Mouse (Mus musculus) hindbrain, embryonic 14.5 days (tissue): ENCODE data around the gene H2-M10.3. TPM values are rescaled to one million over a fixed set of nuclear protein-coding genes. Genes with fewer than 3 reads are reported as not detected.
A peak's percentile ranks its signal among the peaks of the same experiment; 100 is the strongest.

Experiments used
- ATAC-seq: fragments of 200-750 bp; cut with Nextera tagmentation; 2 replicates; pipeline ENCODE4 v1.8.0; 2017; ENCODE audit warnings: moderate number of reproducible peaks, mild to moderate bottlenecking, moderate TSS enrichment, moderate library complexity; ENCODE audit not compliant: low FRiP score
- DNase-seq: peaks from one replicate; pipeline ENCODE4 v3.0.0-alpha.2; 2015; ENCODE audit warnings: low spot score
- H3K27ac ChIP-seq: fragments of 300-500 bp; sonication (generic); 2 replicates; pipeline ENCODE4 v1.5.1; 2014; ENCODE audit warnings: mild to moderate bottlenecking, moderate library complexity
- H3K27me3 ChIP-seq: fragments of 300-500 bp; sonication (generic); 2 replicates; pipeline ENCODE4 v1.6.1; 2014; ENCODE audit warnings: mild to moderate bottlenecking, low read length, mixed read lengths; ENCODE audit not compliant: control insufficient read depth, insufficient read depth
- H3K36me3 ChIP-seq: fragments of 300-500 bp; sonication (generic); replicated peaks from 2 replicates; pipeline ENCODE4 v1.6.1; 2014; ENCODE audit not compliant: control insufficient read depth, insufficient read depth
- H3K4me1 ChIP-seq: fragments of 300-500 bp; sonication (generic); replicated peaks from 2 replicates; pipeline ENCODE4 v1.6.1; 2014; ENCODE audit warnings: antibody characterized with exemption, low read length, mixed read lengths; ENCODE audit not compliant: control insufficient read depth, insufficient read depth
- H3K4me2 ChIP-seq: fragments of 300-500 bp; sonication (generic); replicated peaks from 2 replicates; pipeline ENCODE4 v1.6.1; 2014; ENCODE audit warnings: mild to moderate bottlenecking, moderate library complexity
- H3K4me3 ChIP-seq: fragments of 300-500 bp; sonication (generic); replicated peaks from 2 replicates; pipeline ENCODE4 v1.5.1; 2014; ENCODE audit warnings: mild to moderate bottlenecking, low read length
- H3K9ac ChIP-seq: fragments of 300-500 bp; sonication (generic); 2 replicates; pipeline ENCODE4 v1.6.1; 2014
- H3K9me3 ChIP-seq: fragments of 300-500 bp; sonication (generic); 2 replicates; pipeline ENCODE4 v1.6.1; 2016; ENCODE audit warnings: low read length; ENCODE audit not compliant: control insufficient read depth
- WGBS: fragments of 180-500 bp; shearing (Covaris S2); extraction: QIAGEN DNeasy Blood & Tissue Kit; methylation state at CpG from one replicate; pipeline ENCODE4 v1.1.7; 2014; 5-methylcytosine and 5-hydroxymethylcytosine counted together
- polyA plus RNA-seq: library from polyadenylated mRNA; unstranded; fragments of >200 nt; fragmentation: Nextera tagmentation; extraction: Ambion mirVana; gene quantifications from 2 replicates; pipeline ENCODE4 v1.2.1, GENCODE M21; 2014

Gene H2-M10.3
- polyA plus RNA-seq, 1 experiment from 2014 or later = not detected

GRCm38 (mm10) chr17:36315689-36316253 lies 52.4 kb downstream of the H2-M10.3 start:
- Histone ChIP-seq H3K4me1 (0 out of 2 replicates have a peak, but pooled peaks cover 4% of the 10 kb centered on the region), H3K4me3 (peak overlapping the region; percentile 46), H3K9ac (peak overlapping the region; percentile 75), H3K36me3 (no peaks in the 10 kb centered on the region), H3K4me2 (peak overlapping the region; percentile 81), H3K9me3 (no peaks in the 10 kb centered on the region), H3K27me3 (no peaks in the 10 kb centered on the region), H3K27ac (peak overlapping the region; percentile 93)
- DNase-seq (peak; percentile 30), ATAC-seq (peak; percentile 68)
- WGBS = 35% methylated on average over 5 of the region's 5 CpGs

DNA sequence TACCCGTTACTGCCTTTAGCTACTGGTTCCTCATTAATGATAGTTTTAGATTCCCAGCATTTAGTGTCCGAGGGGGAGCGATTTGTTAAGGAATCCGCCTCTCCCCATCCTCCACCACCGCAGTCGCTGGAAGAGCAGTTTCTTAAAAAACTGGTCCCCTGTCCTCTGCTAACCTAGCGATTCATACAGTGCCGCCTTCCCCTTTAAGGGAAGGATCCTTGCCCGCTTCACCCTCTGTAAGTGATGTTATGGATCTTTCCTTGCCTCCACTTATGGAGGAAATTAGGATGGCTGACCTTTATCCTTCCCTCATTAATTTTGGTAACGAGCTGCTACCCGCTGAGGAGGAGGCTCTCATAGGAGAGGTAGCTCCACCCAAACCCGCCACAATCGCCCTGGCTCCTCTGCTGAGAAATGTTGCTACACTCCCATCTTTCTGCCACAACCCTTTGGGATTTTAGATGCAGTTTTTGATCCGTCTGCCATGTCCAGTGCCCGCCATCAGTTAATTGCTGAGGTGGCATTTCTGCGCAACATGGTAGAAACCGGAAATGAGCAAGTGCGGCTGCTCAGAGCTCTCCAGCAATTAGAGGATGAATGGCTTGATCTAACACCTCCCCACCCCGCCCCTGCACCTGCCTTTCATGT lies 53.1 kb downstream of the H2-M10.3 start:
- Histone ChIP-seq H3K4me3 (peak overlapping the region; percentile 46), H3K36me3 (no peaks in the 10 kb centered on the region), H3K9ac (peak overlapping the region; percentile 75), H3K9me3 (no peaks in the 10 kb centered on the region), H3K27me3 (no peaks in the 10 kb centered on the region), H3K4me2 (peak overlapping the region; percentile 81), H3K27ac (peak overlapping the region; percentile 93), H3K4me1 (0 out of 2 replicates have a peak, but pooled peaks cover 4% of the 10 kb centered on the region)
- under 1% methylated on average over 19 of the region's 19 CpGs for WGBS
- peak; percentile 92 for ATAC-seq
- DNase-seq = peak; percentile 74

Other genes starting within 250 kb of the H2-M10.3 start
- not detected in 2 replicates for gene Gm19684, start 246.7 kb downstream of the H2-M10.3 start, polyA plus RNA-seq
- not detected in 2 replicates for gene Gm7030, start 239.0 kb downstream of the H2-M10.3 start, polyA plus RNA-seq
- gene Gm8909, start 199.9 kb downstream of the H2-M10.3 start, polyA plus RNA-seq = not detected in 2 replicates
- gene H2-T3, start 178.1 kb downstream of the H2-M10.3 start, polyA plus RNA-seq = not detected in 2 replicates
- 132 and 151 TPM in 2 replicates for gene Rpp21, start 110.3 kb downstream of the H2-M10.3 start, polyA plus RNA-seq
- gene Trim39, start 96.2 kb downstream of the H2-M10.3 start, polyA plus RNA-seq = 19.7 and 19.8 TPM in 2 replicates
- gene H2-M10.2, start 81.9 kb downstream of the H2-M10.3 start, polyA plus RNA-seq = 0.18 and 0.23 TPM in 2 replicates
- gene H2-M10.1, start 42.3 kb downstream of the H2-M10.3 start, polyA plus RNA-seq = not detected in 2 replicates
- gene H2-M10.4, start 93.9 kb upstream of the H2-M10.3 start, polyA plus RNA-seq = not detected in 2 replicates
- gene H2-M11, start 178.7 kb upstream of the H2-M10.3 start, polyA plus RNA-seq = not detected in 2 replicates